Mouse (Mus musculus) cerebellum, adult 2 months (tissue): Measurements from ENCODE around the gene Entpd4b. TPM values are rescaled to one million over a fixed set of nuclear protein-coding genes. Genes with fewer than 3 reads are reported as not detected.
"Not testable (repeated sequence)": the region's sequence is repeated elsewhere in the genome, so short reads cannot be mapped to it uniquely, and the experiment has no call there.

Experiments used
- DNase-seq, 2 experiments: peaks; one replicate each; pipeline ENCODE4 v3.0.0; 2021
- H3K27ac ChIP-seq: fragments of 200-500 bp; 2 replicates; pipeline ENCODE4 v1.5.1; 2012; ENCODE audit warnings: low read length, control low read depth, inconsistent platforms; ENCODE audit not compliant: insufficient read depth
- H3K27me3 ChIP-seq: fragments of 200-500 bp; 2 replicates; pipeline ENCODE4 v1.6.1; 2012; ENCODE audit warnings: inconsistent platforms, mild to moderate bottlenecking, low read length, moderate library complexity; ENCODE audit not compliant: control insufficient read depth, insufficient read depth
- H3K4me1 ChIP-seq: fragments of 200-500 bp; 2 replicates; pipeline ENCODE4 v1.6.1; 2011; ENCODE audit warnings: low read length; ENCODE audit not compliant: control insufficient read depth, insufficient read depth
- H3K4me3 ChIP-seq: fragments of 200-500 bp; replicated peaks from 2 replicates; pipeline ENCODE3; 2011; ENCODE audit warnings: mild to moderate bottlenecking, low read depth, low read length, control low read depth; ENCODE audit not compliant: insufficient read depth
- WGBS: fragments of 180-500 bp; shearing (Covaris S2); methylation state at CpG from one replicate; pipeline ENCODE4 v1.1.7; 2018; 5-methylcytosine and 5-hydroxymethylcytosine counted together
- polyA plus RNA-seq: library from polyadenylated mRNA; depleted of rRNA; stranded (reverse); fragments of >200 nt; gene quantifications from 2 replicates; pipeline ENCODE4 v1.2.3, GENCODE M21; 2012; rRNA removed

Gene Entpd4b
- polyA plus RNA-seq, result 24.0 and 24.6 TPM in 2 replicates

GRCm38 (mm10) chr14:69555110-69555831 lies at the start of gene Entpd4b:
Gene Entpd4b, plus strand, starts transcription at chr14:69555424.
- DNase-seq, H3K27me3 ChIP-seq, H3K4me3 ChIP-seq, H3K4me1 ChIP-seq, H3K27ac ChIP-seq: not testable (repeated sequence)
- no CpG with 5 or more reads among the region's 68 CpGs for WGBS

- not testable (repeated sequence) for H3K27ac ChIP-seq, H3K27me3 ChIP-seq, H3K4me1 ChIP-seq, DNase-seq, H3K4me3 ChIP-seq
- no CpG with 5 or more reads among the region's 1 CpGs for WGBS
Observed at GRCm38 (mm10) chr14:69507000-69507399, 48.2 kb upstream of the Entpd4b start.

GRCm38 (mm10) chr14:69512449-69512848 lies 42.8 kb upstream of the Entpd4b start, which contains the start of gene Gm27179:
Gene Gm27179, minus strand, starts transcription at chr14:69512549.
- H3K4me1 ChIP-seq, H3K4me3 ChIP-seq, DNase-seq, H3K27ac ChIP-seq, H3K27me3 ChIP-seq: not testable (repeated sequence)
- WGBS, result no CpG with 5 or more reads among the region's 2 CpGs

- H3K4me1 ChIP-seq, H3K27me3 ChIP-seq, DNase-seq, H3K27ac ChIP-seq, H3K4me3 ChIP-seq: not testable (repeated sequence)
- WGBS, result no CpG with 5 or more reads among the region's 2 CpGs
Observed at GRCm38 (mm10) chr14:69520810-69521209, 34.4 kb upstream of the Entpd4b start.

DNA sequence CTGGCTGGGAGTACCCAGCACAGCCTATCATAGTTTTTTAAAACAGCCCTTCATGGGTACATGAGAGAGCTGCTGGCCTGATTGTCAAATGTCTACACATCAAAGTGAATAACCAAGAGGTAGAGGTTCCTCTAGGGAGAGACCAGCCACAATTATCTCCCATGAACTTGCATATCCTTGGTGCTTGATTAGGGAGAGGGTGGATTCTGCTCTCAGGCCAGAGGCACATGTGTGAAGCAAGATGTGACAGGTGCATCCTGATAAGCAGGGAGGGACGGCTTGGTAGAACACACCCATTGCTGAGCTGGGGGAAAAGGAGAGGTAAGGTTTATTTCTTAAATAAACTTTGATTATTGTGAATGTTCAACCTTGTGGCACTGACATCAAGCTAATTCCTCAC lies 32.2 kb upstream of the Entpd4b start:
- not testable (repeated sequence) for DNase-seq, H3K27ac ChIP-seq, H3K4me1 ChIP-seq, H3K4me3 ChIP-seq, H3K27me3 ChIP-seq
- WGBS, result no CpG with 5 or more reads among the region's 1 CpGs

DNA sequence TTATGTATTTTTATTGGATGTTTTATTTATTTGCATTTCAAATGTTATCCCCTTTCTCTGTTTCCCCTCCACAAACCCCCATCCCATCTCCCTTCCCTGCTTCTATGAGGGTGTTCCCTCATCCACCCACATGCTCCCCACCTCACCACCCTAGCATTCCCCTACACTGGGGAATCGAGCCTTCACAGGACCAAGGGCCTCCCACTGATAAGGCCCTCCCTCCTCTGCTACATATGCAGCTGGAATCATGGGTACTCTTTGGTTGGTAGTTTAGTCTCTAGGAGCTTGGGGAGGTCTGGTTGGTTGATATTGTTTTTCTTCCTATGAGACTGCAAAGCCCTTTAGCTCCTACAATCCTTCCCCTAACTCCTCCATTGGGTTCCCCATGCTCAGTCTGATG lies 29.0 kb upstream of the Entpd4b start:
- WGBS, result no CpG with 5 or more reads among the region's 1 CpGs
- H3K27me3 ChIP-seq, H3K4me1 ChIP-seq, DNase-seq, H3K4me3 ChIP-seq, H3K27ac ChIP-seq: not testable (repeated sequence)

GRCm38 (mm10) chr14:69536539-69536938 lies 18.7 kb upstream of the Entpd4b start:
- not testable (repeated sequence) for H3K27me3 ChIP-seq, H3K27ac ChIP-seq, DNase-seq, H3K4me3 ChIP-seq, H3K4me1 ChIP-seq
- no CpG with 5 or more reads among the region's 7 CpGs for WGBS

DNA sequence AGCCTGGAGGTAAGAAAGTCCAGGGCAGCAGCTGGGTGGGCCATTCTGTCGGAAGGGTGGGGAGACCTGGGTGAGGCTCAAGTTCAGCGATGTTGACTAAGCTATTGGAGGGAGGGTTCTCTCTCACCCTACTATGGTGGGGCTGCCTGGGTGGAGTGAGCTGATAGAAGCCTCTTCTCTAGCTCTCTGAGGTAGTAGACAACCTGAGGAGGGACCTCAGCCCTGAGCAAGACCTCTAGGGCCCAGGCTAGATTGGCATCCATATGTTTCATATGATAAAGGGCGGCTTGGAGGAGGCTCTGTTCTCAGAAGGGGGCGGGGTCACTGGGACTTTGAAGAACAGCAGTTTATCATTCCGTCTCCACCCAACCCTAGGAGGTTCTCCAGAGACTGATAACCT lies 15.1 kb upstream of the Entpd4b start:
- DNase-seq, H3K4me3 ChIP-seq, H3K27ac ChIP-seq, H3K4me1 ChIP-seq, H3K27me3 ChIP-seq: not testable (repeated sequence)
- no CpG with 5 or more reads among the region's 5 CpGs for whole genome bisulfite sequencing

GRCm38 (mm10) chr14:69542695-69543094 lies 12.5 kb upstream of the Entpd4b start:
- H3K4me3 ChIP-seq, H3K4me1 ChIP-seq, H3K27me3 ChIP-seq, H3K27ac ChIP-seq, DNase-seq: not testable (repeated sequence)
- WGBS, result no CpG with 5 or more reads among the region's 7 CpGs

DNA sequence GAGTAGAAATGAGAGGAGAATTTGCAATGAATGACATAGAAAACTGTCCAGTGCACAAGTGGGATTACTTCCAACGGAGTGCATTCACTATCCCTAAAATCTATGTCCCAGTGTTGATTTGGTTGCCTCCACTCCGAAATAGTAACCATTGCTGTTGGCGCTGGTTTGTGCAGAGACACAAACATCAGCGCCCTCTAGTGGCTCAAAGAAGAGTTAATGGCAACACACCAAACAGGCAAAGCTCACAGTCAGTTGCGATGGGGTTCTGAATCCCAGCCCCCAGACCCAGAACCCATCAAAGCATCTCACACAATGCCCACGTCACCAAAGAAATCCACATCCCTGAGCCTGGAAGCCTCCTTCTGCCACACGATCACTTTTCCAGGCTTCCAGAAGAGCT lies 11.2 kb upstream of the Entpd4b start:
- WGBS, result no CpG with 5 or more reads among the region's 7 CpGs
- H3K4me3 ChIP-seq, DNase-seq, H3K27me3 ChIP-seq, H3K4me1 ChIP-seq, H3K27ac ChIP-seq: not testable (repeated sequence)

- no CpG with 5 or more reads among the region's 2 CpGs for WGBS
- H3K4me1 ChIP-seq, H3K27ac ChIP-seq, DNase-seq, H3K4me3 ChIP-seq, H3K27me3 ChIP-seq: not testable (repeated sequence)
Observed at GRCm38 (mm10) chr14:69545052-69545451, 10.2 kb upstream of the Entpd4b start.

- not testable (repeated sequence) for DNase-seq, H3K27ac ChIP-seq, H3K4me3 ChIP-seq, H3K4me1 ChIP-seq, H3K27me3 ChIP-seq
- WGBS, result no CpG with 5 or more reads among the region's 4 CpGs
Observed at GRCm38 (mm10) chr14:69547310-69547709, 7.9 kb upstream of the Entpd4b start.

- WGBS, result no CpG with 5 or more reads among the region's 8 CpGs
- not testable (repeated sequence) for H3K4me1 ChIP-seq, DNase-seq, H3K27me3 ChIP-seq, H3K4me3 ChIP-seq, H3K27ac ChIP-seq
Observed at GRCm38 (mm10) chr14:69556820-69557219, 1.6 kb downstream of the Entpd4b start.
